Mouse (Mus musculus): ENCODE data around the gene Tbc1d8. TPM values are rescaled to one million over a fixed set of nuclear protein-coding genes. Genes with fewer than 3 reads are reported as not detected.

The Tbc1d8 gene
- total and polyA plus RNA-seq, 3 experiments: 0.16 to 1.4 (median 0.81) TPM

DNA sequence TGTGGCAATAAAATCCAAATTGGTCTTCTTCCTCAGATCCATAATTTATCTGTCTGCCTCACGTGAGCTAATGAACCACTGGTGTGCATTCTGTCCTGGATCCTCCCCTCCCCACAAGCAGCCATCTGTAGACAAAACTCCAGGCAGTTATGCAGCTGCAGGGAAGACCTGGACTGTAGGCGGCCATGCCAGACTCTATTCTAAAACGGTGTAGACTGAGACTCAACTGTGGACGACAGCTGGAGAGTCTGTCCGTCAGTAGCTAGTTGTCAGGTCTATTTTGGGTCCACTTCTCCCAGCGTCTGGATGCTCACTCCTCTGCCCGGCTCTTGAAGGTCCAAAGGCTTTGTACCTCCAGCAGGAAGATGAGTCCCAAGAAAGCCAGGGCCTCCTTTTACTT, 151.0 kb downstream of the Tbc1d8 start:
- H3K4me2 ChIP-seq (ENCODE audit: insufficient read depth, low read depth, poor library complexity, severe bottlenecking): no peak overlapping the region
- H3K4me1 ChIP-seq (ENCODE audit: control insufficient read depth in 1 of 2, insufficient read depth in 2 of 2): 0 out of 4 replicates have a peak, but pooled peaks cover 0 to 2% of the 10 kb centered on the region in 2 experiments
- no peak overlapping the region for H3K27ac ChIP-seq (ENCODE audit: insufficient read depth, low read depth)
- in situ Hi-C loops (cut with MboI; ENCODE audit: low pct_ligation_motif_present, low pct_unique_long_range_greater_than_20kb, low sequenced_read_pairs): no loop called here
- H3K79me2 ChIP-seq (replicated peaks; ENCODE audit: control insufficient read depth, extremely low read depth, insufficient read depth, poor library complexity, severe bottlenecking): no peaks in the 10 kb centered on the region
- H3K4me3 ChIP-seq (replicated peaks in 1 of 3; ENCODE audit: low read depth in 2 of 3, low read length in 2 of 3, poor library complexity in 1 of 3): no peak overlapping the region
- no peak for TF ChIP-seq ZKSCAN1 (IDR thresholded peaks at IDR 0.05; ENCODE audit: borderline replicate concordance, low read depth, low read length)
- no peak for TF ChIP-seq ELF1 (IDR thresholded peaks at IDR 0.05; ENCODE audit: low read depth, low read length)
- no peak for TF ChIP-seq KAT2A (IDR thresholded peaks at IDR 0.05; ENCODE audit: insufficient replicate concordance, low read length)
- TF ChIP-seq CHD2 (IDR thresholded peaks at IDR 0.05; ENCODE audit: low read length): no peak
- TF ChIP-seq ZC3H11A (IDR thresholded peaks at IDR 0.05; ENCODE audit: low read depth, low read length): no peak
- no peak for TF ChIP-seq RCOR1 (conservative IDR thresholded peaks at IDR 0.05; ENCODE audit: low read depth, low read length)
- TF ChIP-seq UBTF (IDR thresholded peaks at IDR 0.05; ENCODE audit: low read depth, low read length): no peak
- TF ChIP-seq POLR2AphosphoS2 (IDR thresholded peaks at IDR 0.05; ENCODE audit: low read depth, low read length): no peak
- TF ChIP-seq MAFK (IDR thresholded peaks at IDR 0.05; ENCODE audit: insufficient replicate concordance, low read length): no peak
- DNase-seq (ENCODE audit: extremely low read depth): no peak
- H3K9me3 ChIP-seq (replicated peaks; ENCODE audit: low read length): no peaks in the 10 kb centered on the region
- dilution Hi-C loops (cut with MboI; ENCODE audit: extremely low pct_ligation_motif_present, extremely low pct_unique_long_range_greater_than_20kb, low sequenced_read_pairs): no loop called here
- no peak overlapping the region for H3K9ac ChIP-seq (ENCODE audit: insufficient read depth, low read depth)
- H3K36me3 ChIP-seq (replicated peaks in 1 of 2; ENCODE audit: control insufficient read depth in 1 of 2, insufficient read depth in 1 of 2, low read length in 1 of 2): no peaks in the 10 kb centered on the region
- no peaks in the 10 kb centered on the region for H3K27me3 ChIP-seq (replicated peaks)

DNA sequence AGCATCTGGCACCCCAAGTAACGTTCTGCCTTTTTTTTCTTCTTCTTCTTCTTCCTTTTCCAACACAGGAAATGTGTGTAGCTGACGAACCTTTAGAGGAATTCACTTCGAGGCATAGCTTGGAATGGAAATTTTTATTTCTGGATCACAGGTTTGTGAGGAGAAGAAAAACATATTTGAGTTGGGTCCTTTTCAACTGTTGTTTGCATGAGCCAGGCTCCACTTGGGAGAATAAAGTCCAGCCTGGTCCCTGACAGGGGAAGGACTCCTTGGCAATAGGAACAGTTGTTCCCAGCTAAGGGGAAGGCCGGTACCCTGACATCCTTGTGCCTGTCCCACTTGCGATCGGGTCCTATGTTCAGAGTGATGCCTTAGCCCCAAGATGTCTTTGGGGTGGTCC, 153.3 kb downstream of the Tbc1d8 start:
- Histone ChIP-seq H3K4me1 (ENCODE audit: control insufficient read depth in 1 of 2, insufficient read depth in 2 of 2) (no peaks in the 10 kb centered on the region), H3K27me3 (replicated peaks) (no peaks in the 10 kb centered on the region), H3K9ac (ENCODE audit: insufficient read depth, low read depth) (no peak overlapping the region), H3K79me2 (replicated peaks; ENCODE audit: control insufficient read depth, extremely low read depth, insufficient read depth, poor library complexity, severe bottlenecking) (no peaks in the 10 kb centered on the region), H3K27ac (ENCODE audit: insufficient read depth, low read depth) (no peak overlapping the region), H3K9me3 (replicated peaks; ENCODE audit: low read length) (no peaks in the 10 kb centered on the region), H3K36me3 (replicated peaks in 1 of 2; ENCODE audit: control insufficient read depth in 1 of 2, insufficient read depth in 1 of 2, low read length in 1 of 2) (no peaks in the 10 kb centered on the region), H3K4me2 (ENCODE audit: insufficient read depth, low read depth, poor library complexity, severe bottlenecking) (no peak overlapping the region), H3K4me3 (replicated peaks in 1 of 3; ENCODE audit: low read depth in 2 of 3, low read length in 2 of 3, poor library complexity in 1 of 3) (no peak overlapping the region)
- dilution Hi-C loops (cut with MboI; ENCODE audit: extremely low pct_ligation_motif_present, extremely low pct_unique_long_range_greater_than_20kb, low sequenced_read_pairs) (no loop called here), in situ Hi-C loops (cut with MboI; ENCODE audit: low pct_ligation_motif_present, low pct_unique_long_range_greater_than_20kb, low sequenced_read_pairs) (no loop called here)
- DNase-seq (ENCODE audit: extremely low read depth): no peak
- TF ChIP-seq ELF1 (IDR thresholded peaks at IDR 0.05; ENCODE audit: low read depth, low read length): no peak
- TF ChIP-seq RAD21 (IDR thresholded peaks at IDR 0.05; ENCODE audit: low read depth, low read length): no peak
- TF ChIP-seq MYC (IDR thresholded peaks at IDR 0.05; ENCODE audit: low read depth, low read length): no peak
- TF ChIP-seq MAZ (IDR thresholded peaks at IDR 0.05; ENCODE audit: low read depth, low read length): no peak
- no peak for TF ChIP-seq CTCF (conservative IDR thresholded peaks at IDR 0.05 in 1 of 2, IDR thresholded peaks at IDR 0.05 in 1 of 2; ENCODE audit: low read depth in 2 of 2, low read length in 2 of 2)
- TF ChIP-seq BHLHE40 (IDR thresholded peaks at IDR 0.05; ENCODE audit: low read depth, low read length): no peak
- no peak for TF ChIP-seq POLR2AphosphoS2 (IDR thresholded peaks at IDR 0.05; ENCODE audit: low read depth, low read length)
- no peak for TF ChIP-seq JUND (conservative IDR thresholded peaks at IDR 0.05; ENCODE audit: low read depth, low read length)
- no peak for TF ChIP-seq KAT2A (IDR thresholded peaks at IDR 0.05; ENCODE audit: insufficient replicate concordance, low read length)
- TF ChIP-seq JUN (IDR thresholded peaks at IDR 0.05; ENCODE audit: insufficient read depth, low read depth, low read length): no peak
- TF ChIP-seq NELFE (IDR thresholded peaks at IDR 0.05; ENCODE audit: low read depth, low read length): no peak
- TF ChIP-seq POLR2A (IDR thresholded peaks at IDR 0.05; ENCODE audit: low read depth, low read length): no peak
- TF ChIP-seq NRF1 (IDR thresholded peaks at IDR 0.05; ENCODE audit: low read depth, low read length): no peak

Measured in CH12.LX (cell line).